Mouse (Mus musculus) limb, embryonic 14.5 days (tissue): ENCODE measurements around the gene Tgoln1. TPM values are rescaled to one million over a fixed set of nuclear protein-coding genes. Genes with fewer than 3 reads are reported as not detected.
A peak's percentile ranks its signal among the peaks of the same experiment; 100 is the strongest.

Experiments
- ATAC-seq: fragments of 200-750 bp; cut with Nextera tagmentation; 2 replicates; pipeline ENCODE4 v1.8.0; 2017; ENCODE audit warnings: low read depth, moderate number of reproducible peaks, moderate TSS enrichment; ENCODE audit not compliant: low FRiP score
- DNase-seq: peaks from one replicate; pipeline ENCODE4 v3.0.0-alpha.2; 2015; ENCODE audit warnings: low spot score
- H3K27ac ChIP-seq: fragments of 300-500 bp; sonication (generic); replicated peaks from 2 replicates; pipeline ENCODE4 v1.5.1; 2014; ENCODE audit warnings: low read depth, mild to moderate bottlenecking, low read length, moderate library complexity, mixed read lengths
- H3K27me3 ChIP-seq: fragments of 300-500 bp; sonication (generic); 2 replicates; pipeline ENCODE4 v1.6.1; 2014; ENCODE audit warnings: low read length, mixed read lengths; ENCODE audit not compliant: control insufficient read depth, insufficient read depth
- H3K36me3 ChIP-seq: fragments of 300-500 bp; sonication (generic); 2 replicates; pipeline ENCODE4 v1.6.1; 2014; ENCODE audit warnings: mild to moderate bottlenecking, low read length, moderate library complexity, mixed read lengths; ENCODE audit not compliant: control insufficient read depth, insufficient read depth
- H3K4me1 ChIP-seq: fragments of 300-500 bp; sonication (generic); 2 replicates; pipeline ENCODE4 v1.6.1; 2014; ENCODE audit warnings: antibody characterized with exemption, low read length, mixed read lengths; ENCODE audit not compliant: control insufficient read depth, insufficient read depth
- H3K4me2 ChIP-seq: fragments of 300-500 bp; sonication (generic); replicated peaks from 2 replicates; pipeline ENCODE4 v1.6.1; 2014; ENCODE audit warnings: low read depth, mild to moderate bottlenecking, low read length, moderate library complexity; ENCODE audit not compliant: severe bottlenecking
- H3K4me3 ChIP-seq: fragments of 300-500 bp; sonication (generic); replicated peaks from 2 replicates; pipeline ENCODE4 v1.5.1; 2014; ENCODE audit warnings: low read length
- H3K9ac ChIP-seq: fragments of 300-500 bp; sonication (generic); 2 replicates; pipeline ENCODE4 v1.6.1; 2014; ENCODE audit warnings: mild to moderate bottlenecking, low read depth, low read length, moderate library complexity; ENCODE audit not compliant: severe bottlenecking
- H3K9me3 ChIP-seq: fragments of 300-500 bp; sonication (generic); 2 replicates; pipeline ENCODE4 v1.6.1; 2016; ENCODE audit warnings: low read length; ENCODE audit not compliant: control insufficient read depth
- POLR2A ChIP-seq: fragments of 200-500 bp; IDR thresholded peaks from 2 replicates; pipeline ENCODE4 v1.8.0; 2012; ENCODE audit warnings: inconsistent platforms, mild to moderate bottlenecking, moderate library complexity, borderline replicate concordance; ENCODE audit not compliant: insufficient read depth, insufficient read length; ENCODE audit errors: extremely low read depth
- WGBS: fragments of 180-500 bp; shearing (Covaris S2); extraction: QIAGEN DNeasy Blood & Tissue Kit; methylation state at CpG from one replicate; pipeline ENCODE4 v1.1.7; 2014; 5-methylcytosine and 5-hydroxymethylcytosine counted together
- polyA plus RNA-seq, 2 experiments: library from polyadenylated mRNA; depleted of rRNA in 1 of 2; stranded (reverse) in 1 of 2; unstranded in 1 of 2; fragments of >200 nt; fragmentation: Nextera tagmentation in 1 of 2; extraction: Ambion mirVana in 1 of 2; gene quantifications; 2 replicates each; pipeline versions ENCODE4 v1.2.1 to v1.2.3; 2012 to 2014

The Tgoln1 gene
- polyA plus RNA-seq (2012; rRNA removed) = 19.4 and 19.9 TPM in 2 replicates
- polyA plus RNA-seq (2014; fragmentation: Nextera tagmentation; extraction: Ambion mirVana) = 27.6 and 28.1 TPM in 2 replicates

DNA sequence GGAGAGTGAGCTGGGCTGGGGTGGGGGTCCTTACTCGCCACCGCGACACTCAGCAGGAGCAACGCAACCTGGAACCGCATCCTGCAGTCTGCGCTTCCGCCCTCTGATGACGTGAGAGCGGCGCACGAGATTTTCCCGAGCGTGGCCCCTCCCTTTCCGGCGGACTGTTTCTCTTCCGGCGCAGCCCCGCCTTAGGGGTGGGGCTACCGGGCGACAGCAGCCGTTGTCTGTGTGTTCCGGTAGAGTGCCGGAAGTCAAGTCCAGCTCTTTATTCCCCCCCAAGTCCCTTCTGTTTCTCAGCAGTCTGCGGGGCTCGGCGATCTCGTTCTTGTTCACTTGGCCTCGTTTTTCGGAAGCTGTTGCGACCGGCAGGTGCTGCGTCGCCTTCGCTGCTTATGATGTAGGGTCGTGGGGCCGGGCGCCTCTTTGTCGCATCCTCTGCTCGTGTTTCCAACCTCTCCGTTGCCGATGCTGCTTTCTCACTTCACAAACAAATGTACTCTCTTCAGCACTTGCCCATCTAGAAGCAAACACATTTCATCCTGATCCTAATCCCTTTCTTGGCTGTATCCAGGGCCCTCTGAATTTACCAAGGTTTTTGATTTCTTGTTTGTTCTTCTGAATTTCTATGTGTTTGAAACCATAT is at the start of gene Tgoln1:
Gene Tgoln1 (minus strand): TSS at position 358 of the 646 bp plus-strand sequence.
- ATAC-seq (peak; percentile 98), DNase-seq (peak; percentile 94)
- Histone ChIP-seq H3K27ac (peak within 1 kb of the TSS; percentile 83), H3K4me2 (peak within 1 kb of the TSS; percentile 86), H3K36me3 (peaks cover 19% of the 10 kb centered on the region), H3K9me3 (no peaks in the 10 kb centered on the region), H3K27me3 (no peaks in the 10 kb centered on the region), H3K4me3 (peak within 1 kb of the TSS; percentile 71), H3K4me1 (peaks cover 17% of the 10 kb centered on the region), H3K9ac (peak within 1 kb of the TSS; percentile 76)
- peak; percentile 89; the same call in 1 of the 2 replicates for TF ChIP-seq POLR2A
- WGBS = under 1% methylated on average over 33 of the region's 41 CpGs

DNA sequence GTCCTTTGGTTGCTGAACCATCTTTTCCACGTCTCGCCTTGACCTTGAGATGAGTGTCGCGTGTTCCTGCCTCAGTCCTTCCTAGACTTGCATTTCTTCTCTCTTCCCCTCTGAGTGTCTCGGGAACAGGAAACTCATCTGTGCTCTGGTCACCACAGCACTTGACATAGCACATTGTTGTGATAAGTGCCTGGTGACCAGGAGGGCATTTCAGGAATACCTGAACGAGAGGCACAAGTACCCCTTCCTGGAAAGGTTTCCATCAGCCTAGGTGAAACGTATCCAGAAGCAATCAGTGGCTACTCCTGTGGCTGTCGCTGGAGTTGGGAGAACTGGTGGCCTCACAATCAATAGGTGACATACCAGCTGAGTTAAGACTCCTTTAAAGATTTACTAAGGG is 47.5 kb upstream of the Tgoln1 start:
- DNase-seq = no peak
- Histone ChIP-seq H3K4me1 (peaks cover 54% of the 10 kb centered on the region), H3K9ac (no peak overlapping the region), H3K9me3 (no peaks in the 10 kb centered on the region), H3K4me3 (no peak overlapping the region), H3K4me2 (no peak overlapping the region), H3K27me3 (no peaks in the 10 kb centered on the region), H3K36me3 (0 out of 2 replicates have a peak, but pooled peaks cover 3% of the 10 kb centered on the region), H3K27ac (no peak overlapping the region)
- WGBS = 68% methylated on average over 8 of the region's 8 CpGs
- ATAC-seq = no peak
- no peak for TF ChIP-seq POLR2A

DNA sequence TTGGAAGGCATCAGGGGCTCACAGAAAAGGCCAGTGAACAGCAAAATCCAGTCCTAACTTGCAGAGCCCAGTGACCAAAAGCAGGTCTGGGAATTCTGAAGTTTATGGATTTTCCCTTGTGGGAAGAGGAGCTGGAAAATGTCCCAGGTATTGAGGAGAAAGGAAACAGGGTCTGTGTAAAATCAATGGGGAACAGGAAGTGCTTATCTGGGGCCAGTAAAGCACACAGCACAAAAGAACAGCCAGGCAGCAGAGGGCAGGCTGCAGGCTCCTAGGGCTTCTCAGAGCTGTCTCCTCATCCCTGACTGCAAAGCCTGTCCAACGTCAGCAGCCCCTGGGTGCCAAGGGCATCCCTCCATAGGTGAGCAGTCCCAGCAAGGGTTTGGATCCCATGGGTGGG is 46.2 kb upstream of the Tgoln1 start:
- Histone ChIP-seq H3K4me3 (no peak overlapping the region), H3K9ac (no peak overlapping the region), H3K27me3 (no peaks in the 10 kb centered on the region), H3K9me3 (no peaks in the 10 kb centered on the region), H3K4me1 (peaks cover 47% of the 10 kb centered on the region), H3K36me3 (0 out of 2 replicates have a peak, but pooled peaks cover 3% of the 10 kb centered on the region), H3K4me2 (no peak overlapping the region), H3K27ac (peak overlapping the region; percentile 49; the same call in 1 of the 2 replicates)
- ATAC-seq (no peak), DNase-seq (no peak)
- TF ChIP-seq POLR2A = no peak
- WGBS = 20% methylated on average over 1 of the region's 1 CpGs

- Histone ChIP-seq H3K4me2 (no peak overlapping the region), H3K9me3 (no peaks in the 10 kb centered on the region), H3K27ac (no peak overlapping the region), H3K4me1 (peaks cover 51% of the 10 kb centered on the region), H3K27me3 (no peaks in the 10 kb centered on the region), H3K4me3 (no peak overlapping the region), H3K36me3 (0 out of 2 replicates have a peak, but pooled peaks cover 2% of the 10 kb centered on the region), H3K9ac (no peak overlapping the region)
- TF ChIP-seq POLR2A = no peak
- no peak for DNase-seq
- WGBS = 88% methylated on average over 6 of the region's 6 CpGs
- no peak for ATAC-seq
These were observed 43.6 kb upstream of the Tgoln1 start for GRCm38 (mm10) chr6:72660391-72660720.

DNA sequence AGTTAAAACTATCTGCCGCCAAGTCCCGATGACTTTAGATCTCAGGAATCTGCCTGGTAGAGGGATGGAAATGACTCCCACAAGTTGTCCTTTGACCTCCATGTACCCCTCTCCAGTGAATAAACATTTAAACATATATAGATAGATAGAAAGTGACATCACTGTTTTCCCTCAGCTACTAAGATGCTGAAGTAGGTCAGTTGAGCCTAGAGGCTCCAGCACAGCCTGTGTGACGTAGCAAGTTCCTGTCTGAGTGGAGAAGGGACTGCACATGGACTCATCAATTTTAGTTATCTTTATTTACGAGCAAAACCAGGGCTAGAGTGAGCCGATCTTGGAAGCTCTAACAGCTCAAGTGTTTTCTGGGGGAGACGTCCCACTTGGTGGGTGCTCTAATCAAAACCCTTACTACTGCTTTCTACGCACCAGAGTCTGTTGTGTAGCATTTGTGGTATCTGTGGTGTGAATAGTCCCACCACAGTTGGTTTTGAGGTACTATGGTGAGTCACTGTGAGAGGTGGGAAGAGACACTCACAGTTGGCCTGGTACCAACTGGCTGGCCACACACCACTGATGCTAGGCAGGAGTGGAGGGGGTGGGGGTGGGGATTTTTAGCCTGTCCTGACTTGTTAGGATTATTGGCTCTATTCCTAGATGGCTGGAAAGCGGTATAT is 43.1 kb upstream of the Tgoln1 start:
- no peak for TF ChIP-seq POLR2A
- Histone ChIP-seq H3K9ac (no peak overlapping the region), H3K4me3 (no peak overlapping the region), H3K4me2 (no peak overlapping the region), H3K4me1 (peaks cover 55% of the 10 kb centered on the region), H3K27me3 (no peaks in the 10 kb centered on the region), H3K27ac (no peak overlapping the region), H3K36me3 (no peaks in the 10 kb centered on the region), H3K9me3 (no peaks in the 10 kb centered on the region)
- ATAC-seq (no peak), DNase-seq (no peak)
- WGBS = 71% methylated on average over 8 of the region's 8 CpGs
